Mouse (Mus musculus) heart, embryonic 12.5 days (tissue): ENCODE measurements around the gene Gm11020. TPM values are rescaled to one million over a fixed set of nuclear protein-coding genes. Genes with fewer than 3 reads are reported as not detected.

ENCODE experiments used
- ATAC-seq: fragments of 200-750 bp; cut with Nextera tagmentation; 2 replicates; pipeline ENCODE4 v1.8.0; 2017; ENCODE audit warnings: moderate TSS enrichment, moderate library complexity; ENCODE audit not compliant: insufficient number of reproducible peaks, low FRiP score
- H3K27ac ChIP-seq: fragments of 300-500 bp; sonication (generic); 2 replicates; pipeline ENCODE4 v1.5.1; 2016; ENCODE audit warnings: mild to moderate bottlenecking, moderate library complexity; ENCODE audit not compliant: poor library complexity, severe bottlenecking
- H3K27me3 ChIP-seq: fragments of 300-500 bp; sonication (generic); replicated peaks from 2 replicates; pipeline ENCODE4 v1.6.1; 2016; ENCODE audit warnings: mild to moderate bottlenecking, moderate library complexity
- H3K36me3 ChIP-seq: fragments of 300-500 bp; sonication (generic); 2 replicates; pipeline ENCODE4 v1.6.1; 2016; ENCODE audit warnings: mild to moderate bottlenecking, moderate library complexity
- H3K4me1 ChIP-seq: fragments of 300-500 bp; sonication (generic); replicated peaks from 2 replicates; pipeline ENCODE4 v1.6.1; 2016; ENCODE audit warnings: mild to moderate bottlenecking
- H3K4me2 ChIP-seq: fragments of 300-500 bp; sonication (generic); 2 replicates; pipeline ENCODE4 v1.6.1; 2016; ENCODE audit warnings: mild to moderate bottlenecking, moderate library complexity
- H3K4me3 ChIP-seq: fragments of 300-500 bp; sonication (generic); 2 replicates; pipeline ENCODE4 v1.5.1; 2016; ENCODE audit warnings: mild to moderate bottlenecking
- H3K9ac ChIP-seq: fragments of 300-500 bp; sonication (generic); 2 replicates; pipeline ENCODE4 v1.6.1; 2016; ENCODE audit warnings: mild to moderate bottlenecking, moderate library complexity
- H3K9me3 ChIP-seq: fragments of 300-500 bp; sonication (generic); replicated peaks from 2 replicates; pipeline ENCODE4 v1.6.1; 2016; ENCODE audit warnings: mild to moderate bottlenecking, moderate library complexity
- WGBS: fragments of 180-500 bp; shearing (Covaris S2); methylation state at CpG from one replicate; pipeline ENCODE4 v1.1.7; 2016; 5-methylcytosine and 5-hydroxymethylcytosine counted together
- polyA plus RNA-seq: library from polyadenylated mRNA; unstranded; fragments of >200 nt; fragmentation: Nextera tagmentation; extraction: Ambion mirVana; gene quantifications from 2 replicates; pipeline ENCODE4 v1.2.1, GENCODE M21; 2016

The Gm11020 gene
- polyA plus RNA-seq, 1 experiment from 2014 or later: not detected

GRCm38 (mm10) chr8:104369591-104369990 lies 48.2 kb downstream of the Gm11020 start:
- whole genome bisulfite sequencing: 75% methylated on average over 12 of the region's 12 CpGs
- Histone ChIP-seq H3K9me3 (peaks cover 11% of the 10 kb centered on the region; the same call in 1 of the 2 replicates), H3K9ac (no peak overlapping the region), H3K27ac (no peak overlapping the region), H3K36me3 (peaks cover 10% of the 10 kb centered on the region), H3K27me3 (no peaks in the 10 kb centered on the region), H3K4me2 (no peak overlapping the region), H3K4me1 (peaks cover 21% of the 10 kb centered on the region), H3K4me3 (no peak overlapping the region)
- no peak for ATAC-seq

DNA sequence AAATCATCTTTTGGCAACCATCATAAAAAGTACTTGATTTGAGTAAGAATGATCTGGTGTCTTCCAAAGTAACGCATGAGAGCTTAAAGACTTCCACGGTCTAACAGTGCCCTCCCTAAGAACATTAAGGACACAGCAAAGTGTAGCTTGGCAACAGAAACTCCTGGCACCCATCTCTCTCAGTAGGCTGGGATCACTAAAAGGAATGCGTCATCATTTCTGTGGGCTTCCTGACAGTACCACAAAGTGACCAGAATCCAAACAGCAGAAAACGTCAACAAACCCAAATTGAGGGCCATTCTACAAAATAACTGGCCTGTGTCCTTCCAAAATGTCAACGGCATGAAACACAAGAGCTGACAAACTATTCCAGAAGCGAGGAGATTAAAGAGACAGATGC lies 48.7 kb downstream of the Gm11020 start:
- WGBS: 70% methylated on average over 6 of the region's 6 CpGs

DNA sequence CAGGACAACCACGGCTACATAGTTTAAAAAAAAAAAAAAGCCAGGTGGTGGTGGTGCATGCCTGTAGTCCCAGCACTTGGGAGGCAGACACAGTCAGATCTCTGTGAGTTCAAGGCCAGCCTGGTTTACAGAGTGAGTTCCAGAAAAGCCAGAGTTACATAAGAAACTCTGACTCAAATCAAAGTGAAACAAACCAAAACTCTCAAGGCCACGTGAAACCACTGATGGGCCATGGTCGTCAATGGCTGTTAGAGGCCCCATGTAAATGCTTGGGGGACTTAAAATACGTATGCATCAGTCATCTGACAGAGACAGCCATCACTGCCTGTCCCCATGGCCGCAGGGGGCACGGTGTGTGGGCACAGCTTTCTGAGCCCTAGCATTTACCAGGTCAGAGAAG lies 49.8 kb downstream of the Gm11020 start:
- Histone ChIP-seq H3K4me1 (peaks cover 36% of the 10 kb centered on the region), H3K27ac (no peak overlapping the region), H3K4me3 (no peak overlapping the region), H3K4me2 (no peak overlapping the region), H3K9ac (no peak overlapping the region), H3K9me3 (no peaks in the 10 kb centered on the region), H3K36me3 (no peaks in the 10 kb centered on the region), H3K27me3 (no peaks in the 10 kb centered on the region)
- 84% methylated on average over 6 of the region's 6 CpGs for WGBS
- ATAC-seq: no peak

More for the DNA sequence above, 48.7 kb downstream of the Gm11020 start:
- Histone ChIP-seq H3K4me3 (no peak overlapping the region), H3K9me3 (peaks cover 9% of the 10 kb centered on the region; the same call in 1 of the 2 replicates), H3K9ac (no peak overlapping the region), H3K27ac (no peak overlapping the region), H3K27me3 (no peaks in the 10 kb centered on the region), H3K4me1 (peaks cover 26% of the 10 kb centered on the region), H3K4me2 (no peak overlapping the region), H3K36me3 (peaks cover 8% of the 10 kb centered on the region)
- no peak for ATAC-seq

Other genes with a start within 250 kb of the Gm11020 start
- gene Cdh5, start 219.9 kb upstream of the Gm11020 start, polyA plus RNA-seq: 47.6 and 51.6 TPM in 2 replicates
- gene Bean1, start 151.1 kb upstream of the Gm11020 start, polyA plus RNA-seq: 0.27 and 0.28 TPM in 2 replicates
- 13.2 and 13.6 TPM in 2 replicates for gene Tk2, start 73.0 kb upstream of the Gm11020 start, polyA plus RNA-seq
- 30.5 and 34.1 TPM in 2 replicates for gene Cklf, start 70.7 kb upstream of the Gm11020 start, polyA plus RNA-seq
- not detected in 2 replicates for gene Cmtm2a, start 28.4 kb upstream of the Gm11020 start, polyA plus RNA-seq
- gene Gm45711, start 11.5 kb upstream of the Gm11020 start, polyA plus RNA-seq: not detected in 2 replicates
- not detected in 2 replicates for gene Cmtm1, start 11.4 kb upstream of the Gm11020 start, polyA plus RNA-seq
- not detected in 2 replicates for gene Cmtm2b, start 663 bp downstream of the Gm11020 start, polyA plus RNA-seq
- gene Cmtm3, start 17.8 kb downstream of the Gm11020 start, polyA plus RNA-seq: 107 and 112 TPM in 2 replicates
- 1.7 TPM in 2 replicates for gene Cmtm4, start 74.2 kb downstream of the Gm11020 start, polyA plus RNA-seq
- 69.1 and 76.8 TPM in 2 replicates for gene Dync1li2, start 121.5 kb downstream of the Gm11020 start, polyA plus RNA-seq
- gene Terb1, start 188.3 kb downstream of the Gm11020 start, polyA plus RNA-seq: 0.10 and 0.15 TPM in 2 replicates
- gene Nae1, start 213.1 kb downstream of the Gm11020 start, polyA plus RNA-seq: 77.0 and 81.0 TPM in 2 replicates
- 0.78 and 0.91 TPM in 2 replicates for gene Car7, start 213.1 kb downstream of the Gm11020 start, polyA plus RNA-seq